Mouse (Mus musculus) heart, adult 9 months (tissue): ENCODE data around the gene Krr1.
"Not testable (repeated sequence)": the region's sequence is repeated elsewhere in the genome, so short reads cannot be mapped to it uniquely, and the experiment has no call there.

Experiments
- DNase-seq, 2 experiments: peaks; one replicate each; pipeline ENCODE4 v3.0.0; 2022; ENCODE audit warnings: low spot score in 2 of 2

The Krr1 gene

GRCm38 (mm10) chr10:111977584-111977983 is 5.1 kb downstream of the Krr1 start:
- peak; percentile 23 to 48 for DNase-seq

- DNase-seq = no peak
Observed at GRCm38 (mm10) chr10:111983070-111983469, 10.6 kb downstream of the Krr1 start.

- no peak for DNase-seq
Observed at GRCm38 (mm10) chr10:111986453-111986852, 14.0 kb downstream of the Krr1 start.

GRCm38 (mm10) chr10:111995803-111996548 is 23.5 kb downstream of the Krr1 start:
- DNase-seq = no peak

GRCm38 (mm10) chr10:111996549-111996904 is 24.1 kb downstream of the Krr1 start:
- no peak for DNase-seq

GRCm38 (mm10) chr10:111996911-111997347 is 24.5 kb downstream of the Krr1 start:
- DNase-seq = no peak

GRCm38 (mm10) chr10:111997671-111998070 is 25.2 kb downstream of the Krr1 start:
- no peak for DNase-seq

- DNase-seq = no peak
Observed at GRCm38 (mm10) chr10:111999765-112000164, 27.3 kb downstream of the Krr1 start.

- DNase-seq = no peak
Observed at GRCm38 (mm10) chr10:112000568-112000967, 28.1 kb downstream of the Krr1 start.

- DNase-seq = no peak
Observed at GRCm38 (mm10) chr10:112001350-112001749, 28.9 kb downstream of the Krr1 start.

GRCm38 (mm10) chr10:112001756-112002520 is 29.5 kb downstream of the Krr1 start:
- DNase-seq = no peak

- DNase-seq = peak in 1 of 2 experiments; percentile 15
Observed at GRCm38 (mm10) chr10:112002544-112003215, 30.2 kb downstream of the Krr1 start, which contains the start of gene Glipr1. Glipr1 (minus strand) TSS chr10:112002631.

GRCm38 (mm10) chr10:112009511-112009910 is 37.0 kb downstream of the Krr1 start:
- DNase-seq = not testable (repeated sequence)

- no peak for DNase-seq
Observed at GRCm38 (mm10) chr10:112023585-112023984, 51.1 kb downstream of the Krr1 start.

GRCm38 (mm10) chr10:112028689-112029088 is 56.2 kb downstream of the Krr1 start:
- DNase-seq = not testable (repeated sequence)
